Mouse (Mus musculus) testis, adult 2 months (tissue): ENCODE results near the gene Nr2c2ap. TPM values are rescaled to one million over a fixed set of nuclear protein-coding genes. Genes with fewer than 3 reads are reported as not detected.

Source experiments
- H3K27ac ChIP-seq: fragments of 200-500 bp; 2 replicates; pipeline ENCODE4 v1.5.1; 2012; ENCODE audit warnings: low read depth, low read length; ENCODE audit not compliant: control insufficient read depth, insufficient read depth
- H3K27me3 ChIP-seq: fragments of 200-500 bp; 2 replicates; pipeline ENCODE4 v1.6.1; 2012; ENCODE audit warnings: mild to moderate bottlenecking, low read length, moderate library complexity; ENCODE audit not compliant: control insufficient read depth, insufficient read depth
- H3K36me3 ChIP-seq: fragments of 200-500 bp; 2 replicates; pipeline ENCODE4 v1.6.1; 2012; ENCODE audit warnings: mild to moderate bottlenecking, low read length; ENCODE audit not compliant: control insufficient read depth, insufficient read depth
- H3K4me1 ChIP-seq: fragments of 200-500 bp; 2 replicates; pipeline ENCODE4 v1.6.1; 2012; ENCODE audit warnings: low read length; ENCODE audit not compliant: control insufficient read depth, insufficient read depth
- H3K4me3 ChIP-seq: fragments of 200-500 bp; 2 replicates; pipeline ENCODE4 v1.5.1; 2012; ENCODE audit warnings: low read depth, mild to moderate bottlenecking, low read length, moderate library complexity, mixed read lengths; ENCODE audit not compliant: control insufficient read depth
- CTCF ChIP-seq: fragments of 200-500 bp; IDR thresholded peaks from 2 replicates; pipeline ENCODE4 v1.5.1; 2012; ENCODE audit warnings: low read depth, mild to moderate bottlenecking, inconsistent platforms, low read length, moderate library complexity; ENCODE audit not compliant: control insufficient read depth, insufficient read depth, insufficient replicate concordance
- POLR2A ChIP-seq: fragments of 200-500 bp; IDR thresholded peaks from 2 replicates; pipeline ENCODE4 v1.6.1; 2012; ENCODE audit warnings: low read depth, mild to moderate bottlenecking, inconsistent platforms, low read length, moderate library complexity; ENCODE audit not compliant: control insufficient read depth
- polyA plus RNA-seq: library from polyadenylated mRNA; depleted of rRNA; stranded (reverse); fragments of >200 nt; gene quantifications from 2 replicates; pipeline ENCODE4 v1.2.3, GENCODE M21; 2012; rRNA removed

The Nr2c2ap gene
- polyA plus RNA-seq, result 3.8 and 4.8 TPM in 2 replicates

- TF ChIP-seq POLR2A (peak; percentile 40; the same call in 1 of the 2 replicates), CTCF (no peak)
- Histone ChIP-seq H3K4me1 (peaks cover 11% of the 10 kb centered on the region), H3K27me3 (no peaks in the 10 kb centered on the region), H3K27ac (peak within 1 kb of the TSS; percentile 63), H3K36me3 (no peaks in the 10 kb centered on the region; the same call in none of the 2 replicates), H3K4me3 (peak within 1 kb of the TSS; percentile 90)
These were observed at the start of gene Nr2c2ap for GRCm38 (mm10) chr8:70131166-70131883. Gene Nr2c2ap (plus strand): TSS chr8:70131333.

- Histone ChIP-seq H3K27me3 (no peaks in the 10 kb centered on the region), H3K36me3 (no peaks in the 10 kb centered on the region), H3K4me1 (peaks cover 22% of the 10 kb centered on the region), H3K4me3 (no peak overlapping the region), H3K27ac (no peak overlapping the region)
- TF ChIP-seq POLR2A (no peak), CTCF (no peak)
These were observed 49.2 kb upstream of the Nr2c2ap start for GRCm38 (mm10) chr8:70081976-70082375.

GRCm38 (mm10) chr8:70083285-70083684, 47.8 kb upstream of the Nr2c2ap start, which contains the start of gene Hapln4:
Gene Hapln4 (plus strand): TSS chr8:70083457.
- peak within 1 kb of the TSS; percentile 53 for H3K4me3 ChIP-seq
- H3K27ac ChIP-seq, result no peak within 1 kb of the TSS
- TF ChIP-seq CTCF, result no peak
- TF ChIP-seq POLR2A, result no peak
- H3K36me3 ChIP-seq, result no peaks in the 10 kb centered on the region
- no peaks in the 10 kb centered on the region for H3K27me3 ChIP-seq
- H3K4me1 ChIP-seq, result peaks cover 26% of the 10 kb centered on the region

DNA sequence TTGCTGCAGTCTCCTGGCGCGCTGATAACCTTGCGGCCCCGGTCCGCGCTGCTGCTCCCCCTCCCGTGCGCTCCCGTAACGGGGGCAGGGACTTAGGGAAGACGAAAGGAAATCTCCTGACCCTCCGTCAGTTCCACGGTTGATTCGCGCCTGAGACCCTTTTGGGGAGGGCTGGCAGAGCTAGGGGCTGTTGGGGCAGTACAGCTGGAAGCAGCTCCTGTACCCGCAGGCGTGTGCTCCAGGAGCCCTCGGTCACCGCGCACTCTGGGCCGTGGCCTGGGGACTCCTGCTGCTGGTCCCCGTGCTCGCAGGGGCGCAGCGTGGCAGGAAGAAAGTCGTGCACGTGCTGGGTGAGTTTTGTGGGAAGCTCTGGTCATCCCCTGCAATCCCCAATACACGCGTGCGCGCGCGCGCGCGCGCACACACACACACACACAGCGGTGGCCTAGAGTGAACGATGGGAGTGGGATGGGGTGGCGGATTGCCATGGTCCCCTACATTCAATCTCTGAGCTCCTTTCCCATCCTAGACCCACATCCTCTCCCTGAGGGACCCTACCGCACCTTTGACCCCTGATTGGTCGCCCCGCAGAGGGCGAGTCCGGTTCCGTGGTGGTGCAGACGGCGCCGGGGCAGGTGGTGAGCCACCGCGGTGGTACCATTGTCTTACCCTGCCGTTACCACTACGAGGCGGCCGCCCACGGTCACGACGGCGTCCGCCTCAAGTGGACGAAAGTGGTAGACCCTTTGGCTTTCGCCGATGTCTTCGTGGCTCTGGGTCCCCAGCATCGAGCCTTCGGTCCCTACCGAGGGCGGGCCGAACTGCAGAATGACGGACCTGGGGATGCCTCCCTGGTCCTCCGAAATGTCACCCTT, 46.7 kb upstream of the Nr2c2ap start:
- Histone ChIP-seq H3K36me3 (no peaks in the 10 kb centered on the region), H3K4me3 (peak overlapping the region; percentile 53), H3K27me3 (no peaks in the 10 kb centered on the region), H3K27ac (no peak overlapping the region), H3K4me1 (peaks cover 32% of the 10 kb centered on the region)
- TF ChIP-seq CTCF, result no peak
- TF ChIP-seq POLR2A, result no peak

GRCm38 (mm10) chr8:70086151-70086550, 45.0 kb upstream of the Nr2c2ap start:
- no peak for TF ChIP-seq POLR2A
- TF ChIP-seq CTCF, result no peak
- no peaks in the 10 kb centered on the region for H3K36me3 ChIP-seq
- no peaks in the 10 kb centered on the region for H3K27me3 ChIP-seq
- H3K4me3 ChIP-seq, result no peak overlapping the region
- no peak overlapping the region for H3K27ac ChIP-seq
- peaks cover 32% of the 10 kb centered on the region for H3K4me1 ChIP-seq

GRCm38 (mm10) chr8:70087237-70087636, 43.9 kb upstream of the Nr2c2ap start:
- no peak overlapping the region for H3K4me3 ChIP-seq
- no peak for TF ChIP-seq CTCF
- no peak for TF ChIP-seq POLR2A
- H3K27me3 ChIP-seq, result no peaks in the 10 kb centered on the region
- no peaks in the 10 kb centered on the region for H3K36me3 ChIP-seq
- H3K4me1 ChIP-seq, result peaks cover 32% of the 10 kb centered on the region
- no peak overlapping the region for H3K27ac ChIP-seq
